Comparison of ENCODE assay signal across 8 mouse cellular contexts in the genomic region with DNA sequence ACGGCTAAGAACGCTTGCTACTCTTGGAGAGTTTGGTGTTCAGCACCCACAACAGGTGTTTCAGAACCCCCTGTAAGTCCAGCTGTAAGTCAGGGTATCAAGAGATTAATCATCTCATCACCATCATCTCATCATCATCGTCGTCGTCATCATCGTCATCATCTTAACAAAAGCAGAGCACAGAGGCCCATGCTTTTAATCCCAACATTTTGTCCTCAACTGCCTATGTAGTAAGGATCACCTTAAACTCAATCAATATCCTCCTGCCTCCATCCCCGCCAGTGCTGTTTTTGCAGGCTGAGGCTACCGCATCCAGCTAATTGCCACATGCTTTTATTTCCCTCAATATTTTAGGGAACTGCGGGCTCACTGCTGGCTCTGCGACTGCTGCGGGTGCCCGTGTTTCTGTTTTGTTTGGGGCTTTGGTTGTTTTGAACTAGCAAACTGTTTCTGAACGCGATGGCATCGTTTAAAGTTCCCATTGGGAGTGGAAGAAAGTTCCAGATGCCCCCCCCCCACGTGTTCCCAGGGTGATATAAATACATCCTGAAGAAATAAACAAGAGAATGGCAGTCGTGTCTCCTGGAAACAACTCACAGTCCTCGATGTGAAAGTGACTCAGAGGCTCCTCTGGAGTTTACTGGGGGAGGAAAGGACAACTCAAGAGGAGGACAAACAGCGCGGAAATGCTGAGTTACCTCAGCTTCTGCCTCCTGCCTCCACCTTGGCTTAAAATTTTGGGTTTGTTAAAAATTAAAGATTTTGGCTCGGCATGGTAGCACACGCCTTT. TPM values are rescaled to one million over a fixed set of nuclear protein-coding genes. Genes with fewer than 3 reads are reported as not detected.
DNase-seq lines count a peak whose midpoint lies in the region; ATAC-seq and TF ChIP-seq lines count a peak whose summit lies in the region.

No protein-coding gene starts in this region.

- no peak for TF ChIP-seq CTCF in gastrocnemius, adult 2 months (IDR thresholded peaks at IDR 0.05)

- intact Hi-C loops in gastrocnemius, adult 2 months (cut with DNase I), result no loop called here
- intact Hi-C loops in gastrocnemius, postnatal 14 days (cut with DNase I; ENCODE audit: low total_unique reads), result no loop called here

- no peak for ATAC-seq in heart, embryonic 15.5 days (replicated peaks; ENCODE audit: insufficient number of reproducible peaks, insufficient read depth, low FRiP score, low read depth)
- ATAC-seq in liver, embryonic 16.5 days (ENCODE audit: low read depth), result no peak
- ATAC-seq in stomach, embryonic 16.5 days (ENCODE audit: insufficient read depth, low FRiP score), result no peak

- H3K27ac ChIP-seq in gastrocnemius, adult 2 months, result peak overlapping the region; percentile 99
- no peak overlapping the region for H3K27ac ChIP-seq in heart, embryonic 15.5 days
- no peak overlapping the region for H3K27ac ChIP-seq in liver, embryonic 16.5 days (ENCODE audit: low read length)
- peak overlapping the region; percentile 69 for H3K27ac ChIP-seq in stomach, embryonic 16.5 days (ENCODE audit: low read length)

- H3K36me3 ChIP-seq in heart, embryonic 15.5 days, result peaks cover 12% of the 10 kb centered on the region; the same call in 1 of the 2 replicates
- H3K36me3 ChIP-seq in liver, embryonic 16.5 days (ENCODE audit: control insufficient read depth, insufficient read depth), result no peaks in the 10 kb centered on the region
- H3K36me3 ChIP-seq in stomach, embryonic 16.5 days (ENCODE audit: control insufficient read depth, insufficient read depth, low read length), result peaks cover 5% of the 10 kb centered on the region; the same call in 1 of the 2 replicates

- H3K4me3 ChIP-seq in gastrocnemius, adult 2 months, result peak overlapping the region; percentile 90
- H3K4me3 ChIP-seq in heart, embryonic 15.5 days, result peak overlapping the region; percentile 56
- peak overlapping the region; percentile 71 for H3K4me3 ChIP-seq in liver, embryonic 16.5 days (ENCODE audit: low read depth, low read length)
- H3K4me3 ChIP-seq in stomach, embryonic 16.5 days (replicated peaks; ENCODE audit: low read length), result peak overlapping the region; percentile 82

- H3K9me3 ChIP-seq in heart, embryonic 15.5 days (replicated peaks), result no peaks in the 10 kb centered on the region
- no peaks in the 10 kb centered on the region for H3K9me3 ChIP-seq in liver, embryonic 16.5 days (replicated peaks; ENCODE audit: control insufficient read depth, low read length)
- H3K9me3 ChIP-seq in stomach, embryonic 16.5 days (replicated peaks; ENCODE audit: control insufficient read depth, low read length), result no peaks in the 10 kb centered on the region

- WGBS in heart, embryonic 15.5 days, result 37% methylated on average over 22 of the region's 22 CpGs
- WGBS in liver, embryonic 16.5 days (ENCODE audit: insufficient replicate concordance), result 31% methylated on average over 22 of the region's 22 CpGs
- WGBS in stomach, embryonic 16.5 days, result 33% methylated on average over 22 of the region's 22 CpGs

- H3K27me3 ChIP-seq in heart, embryonic 15.5 days, result no peaks in the 10 kb centered on the region
- no peaks in the 10 kb centered on the region for H3K27me3 ChIP-seq in liver, embryonic 16.5 days (ENCODE audit: control insufficient read depth, insufficient read depth, low read depth, low read length)
- no peaks in the 10 kb centered on the region for H3K27me3 ChIP-seq in stomach, embryonic 16.5 days (ENCODE audit: control insufficient read depth, insufficient read depth, low read length)

- H3K4me1 ChIP-seq in heart, embryonic 15.5 days (replicated peaks), result peaks cover 33% of the 10 kb centered on the region
- H3K4me1 ChIP-seq in liver, embryonic 16.5 days (ENCODE audit: control insufficient read depth, low read depth, low read length), result peaks cover 15% of the 10 kb centered on the region
- peaks cover 30% of the 10 kb centered on the region for H3K4me1 ChIP-seq in stomach, embryonic 16.5 days (ENCODE audit: control insufficient read depth, insufficient read depth, low read length)

- H3K4me2 ChIP-seq in heart, embryonic 15.5 days, result peak overlapping the region; percentile 86
- H3K4me2 ChIP-seq in liver, embryonic 16.5 days (ENCODE audit: low read depth, low read length), result peak overlapping the region; percentile 82
- peak overlapping the region; percentile 54 for H3K4me2 ChIP-seq in stomach, embryonic 16.5 days (ENCODE audit: low read depth, low read length)

- no peak for DNase-seq in gastrocnemius, adult 2 months
- no peak for DNase-seq in gastrocnemius, postnatal 14 days
- peak; percentile 65 for DNase-seq in MN1 (ENCODE audit: low spot score)
- DNase-seq in thymus, postnatal 0 days (ENCODE audit: low spot score), result no peak
- no peak for DNase-seq in layer of hippocampus, adult 8-10 months (ENCODE audit: low spot score in 2 of 2)

- H3K9ac ChIP-seq in heart, embryonic 15.5 days, result no peak overlapping the region
- no peak overlapping the region for H3K9ac ChIP-seq in liver, embryonic 16.5 days (ENCODE audit: low read depth, low read length)
- peak overlapping the region; percentile 91; the same call in 1 of the 2 replicates for H3K9ac ChIP-seq in stomach, embryonic 16.5 days (ENCODE audit: low read length)

RNA-seq across cellular contexts. Expression of a gene that starts 0.9 kb away (rescaled TPM):
- total RNA-seq in gastrocnemius, adult 2 months (2021), result 10 to 100 TPM; 36.8 to 37.0 TPM
- 10 to 100 TPM; 34.9 to 35.5 TPM for total RNA-seq in gastrocnemius, postnatal 14 days (2021)
- polyA plus RNA-seq in heart, embryonic 15.5 days (2015; fragmentation: Nextera tagmentation; extraction: Ambion mirVana), result 64.5 and 89.4 TPM in 2 replicates
- polyA plus RNA-seq in liver, embryonic 16.5 days (2015; fragmentation: Nextera tagmentation; extraction: Ambion mirVana), result 24.5 and 24.8 TPM in 2 replicates
- 74.7 and 77.1 TPM in 2 replicates for polyA plus RNA-seq in stomach, embryonic 16.5 days (2015; fragmentation: Nextera tagmentation; extraction: Ambion mirVana)
- polyA plus RNA-seq in thymus, postnatal 0 days (2015; fragmentation: Nextera tagmentation; extraction: Ambion mirVana), result 87.5 and 90.5 TPM in 2 replicates
- total RNA-seq in layer of hippocampus, adult 8-10 months (2022), result 10 to 100 TPM; 71.6 to 88.3 (median 78.0) TPM

RNA-seq across cellular contexts. Expression of a gene that starts 11.4 kb away (rescaled TPM):
- total RNA-seq in gastrocnemius, adult 2 months (2021), result 10 to 100 TPM; 26.9 to 33.3 TPM
- 10 to 100 TPM; 19.9 to 20.5 TPM for total RNA-seq in gastrocnemius, postnatal 14 days (2021)
- polyA plus RNA-seq in heart, embryonic 15.5 days (2015; fragmentation: Nextera tagmentation; extraction: Ambion mirVana), result 28.3 and 33.3 TPM in 2 replicates
- polyA plus RNA-seq in liver, embryonic 16.5 days (2015; fragmentation: Nextera tagmentation; extraction: Ambion mirVana), result 16.8 and 19.0 TPM in 2 replicates
- 43.4 and 45.8 TPM in 2 replicates for polyA plus RNA-seq in stomach, embryonic 16.5 days (2015; fragmentation: Nextera tagmentation; extraction: Ambion mirVana)
- polyA plus RNA-seq in thymus, postnatal 0 days (2015; fragmentation: Nextera tagmentation; extraction: Ambion mirVana), result 33.6 and 36.8 TPM in 2 replicates
- total RNA-seq in layer of hippocampus, adult 8-10 months (2022), result 10 to 100 TPM; 36.6 to 45.8 (median 38.1) TPM

Comparison
In these comparisons a context has a peak if more than half of its experiments do, and no peak if none do; other contexts are left out.
1. H3K27ac ChIP-seq: peak in gastrocnemius, adult 2 months (single experiment) and stomach, embryonic 16.5 days (single experiment); none in heart, embryonic 15.5 days (single experiment) and liver, embryonic 16.5 days (single experiment).
2. Peak in every context shown above with its lines, with median percentiles within 50 percentile points of each other: H3K4me3 ChIP-seq and H3K4me2 ChIP-seq.